Mouse (Mus musculus) heart, adult 2 months (tissue): ENCODE data around the gene Tap2. TPM values are rescaled to one million over a fixed set of nuclear protein-coding genes. Genes with fewer than 3 reads are reported as not detected.

ENCODE experiments used
- DNase-seq, 2 experiments: peaks; one replicate each; pipeline ENCODE4 v3.0.0; 2021
- H3K27ac ChIP-seq: fragments of 200-600 bp; 2 replicates; pipeline ENCODE4 v1.8.1; 2022
- H3K27me3 ChIP-seq: fragments of 200-500 bp; 2 replicates; pipeline ENCODE4 v1.6.1; 2012; ENCODE audit warnings: mild to moderate bottlenecking, low read length, inconsistent platforms, mixed read lengths; ENCODE audit not compliant: control insufficient read depth, insufficient read depth
- H3K36me3 ChIP-seq: fragments of 200-500 bp; 2 replicates; pipeline ENCODE4 v1.6.1; 2012; ENCODE audit warnings: low read length, inconsistent platforms; ENCODE audit not compliant: control insufficient read depth, insufficient read depth
- H3K4me1 ChIP-seq: fragments of 200-500 bp; 2 replicates; pipeline ENCODE4 v1.6.1; 2011; ENCODE audit warnings: low read length; ENCODE audit not compliant: control insufficient read depth, insufficient read depth
- H3K4me3 ChIP-seq: fragments of 200-600 bp; 2 replicates; pipeline ENCODE4 v1.8.1; 2022
- H3K79me2 ChIP-seq: fragments of 200-500 bp; replicated peaks from 2 replicates; pipeline ENCODE4 v1.6.1; 2012; ENCODE audit warnings: mild to moderate bottlenecking, inconsistent platforms, low read length, moderate library complexity, mixed read lengths; ENCODE audit not compliant: control insufficient read depth, insufficient read depth
- H3K9ac ChIP-seq: fragments of 200-500 bp; 2 replicates; pipeline ENCODE4 v1.6.1; 2012; ENCODE audit warnings: low read depth, mild to moderate bottlenecking, control low read depth, inconsistent platforms, low read length, mixed read lengths
- CTCF ChIP-seq: fragments of 200-600 bp; IDR thresholded peaks from 2 replicates; pipeline ENCODE4 v1.8.1; 2022; ENCODE audit warnings: antibody characterized with exemption, mild to moderate bottlenecking, moderate library complexity
- EP300 ChIP-seq: fragments of 200-500 bp; IDR thresholded peaks from 2 replicates; pipeline ENCODE4 v1.6.1; 2011; ENCODE audit warnings: low read depth, low read length, control low read depth; ENCODE audit not compliant: insufficient read depth
- POLR2A ChIP-seq: fragments of 200-500 bp; IDR thresholded peaks from 2 replicates; pipeline ENCODE4 v1.6.1; 2011; ENCODE audit warnings: mild to moderate bottlenecking, low read depth, low read length, control low read depth; ENCODE audit not compliant: insufficient read depth
- WGBS: fragments of 180-500 bp; shearing (Covaris S2); methylation state at CpG from one replicate; pipeline ENCODE4 v1.1.7; 2018; 5-methylcytosine and 5-hydroxymethylcytosine counted together
- intact Hi-C: fragments of 180-260 bp; cut with DNase I; formaldehyde crosslinking; loops from one replicate; pipeline ENCODE4 v1.15.1; 2025
- polyA plus RNA-seq: library from polyadenylated mRNA; depleted of rRNA; stranded (reverse); fragments of >200 nt; gene quantifications from 2 replicates; pipeline ENCODE4 v1.2.3, GENCODE M21; 2012; rRNA removed
- total RNA-seq, 2 experiments: library from RNA; stranded (reverse); gene quantifications; 2 replicates each; pipeline ENCODE4 v1.2.3; 2021

Tap2 gene
- total and polyA plus RNA-seq, 3 experiments: 26.1 to 31.2 (median 26.5) TPM

- 0 out of 2 replicates have a peak, but pooled peaks cover 3% of the 10 kb centered on the region for H3K4me1 ChIP-seq
- 3% methylated on average over 93 of the region's 93 CpGs for WGBS
- intact Hi-C loops: no loop called here
- no peaks in the 10 kb centered on the region for H3K79me2 ChIP-seq
- DNase-seq: peak in 1 of 2 experiments; percentile 40
- no peaks in the 10 kb centered on the region for H3K36me3 ChIP-seq
- H3K9ac ChIP-seq: peak overlapping the region; percentile 56
- H3K27ac ChIP-seq: no peak overlapping the region
- peaks cover 12% of the 10 kb centered on the region for H3K27me3 ChIP-seq
- no peak for TF ChIP-seq POLR2A
- no peak for TF ChIP-seq CTCF
- no peak for TF ChIP-seq EP300
- peak overlapping the region; percentile 48 for H3K4me3 ChIP-seq
These were observed 61.4 kb downstream of the Tap2 start for GRCm38 (mm10) chr17:34264452-34265351.

Other genes starting within 250 kb of the Tap2 start
- 10 to 100 TPM; 38.1 to 39.1 TPM for gene Vps52, start 247.7 kb upstream of the Tap2 start, total RNA-seq
- gene Vps52, start 247.7 kb upstream of the Tap2 start, polyA plus RNA-seq: 47.8 and 56.4 TPM in 2 replicates
- 100 to 1,000 TPM; 364 to 420 TPM for gene Rps18, start 247.5 kb upstream of the Tap2 start, total RNA-seq
- 180 and 194 TPM in 2 replicates for gene Rps18, start 247.5 kb upstream of the Tap2 start, polyA plus RNA-seq
- gene H2-K1, start 203.2 kb upstream of the Tap2 start, total RNA-seq: 100 to 1,000 TPM; 103 to 117 TPM
- gene H2-K1, start 203.2 kb upstream of the Tap2 start, polyA plus RNA-seq: 655 and 1,075 TPM in 2 replicates
- 10 to 100 TPM; 13.0 to 13.1 TPM for gene Ring1, start 178.8 kb upstream of the Tap2 start, total RNA-seq
- gene Ring1, start 178.8 kb upstream of the Tap2 start, polyA plus RNA-seq: 18.6 and 20.8 TPM in 2 replicates
- gene H2-Ke6, start 175.5 kb upstream of the Tap2 start, total RNA-seq: 100 to 1,000 TPM; 112 to 138 TPM
- gene H2-Ke6, start 175.5 kb upstream of the Tap2 start, polyA plus RNA-seq: 87.0 and 91.6 TPM in 2 replicates
- 10 to 100 TPM; 76.0 to 79.8 TPM for gene Slc39a7, start 171.8 kb upstream of the Tap2 start, total RNA-seq
- 64.0 and 72.5 TPM in 2 replicates for gene Slc39a7, start 171.8 kb upstream of the Tap2 start, polyA plus RNA-seq
- 10 to 100 TPM; 39.1 to 42.4 TPM for gene Rxrb, start 171.7 kb upstream of the Tap2 start, total RNA-seq
- gene Rxrb, start 171.7 kb upstream of the Tap2 start, polyA plus RNA-seq: 38.8 and 41.3 TPM in 2 replicates
- 1 to 10 TPM in 1 of 2 experiments, under 1 TPM in 1; 0.89 to 1.8 TPM for gene Col11a2, start 164.1 kb upstream of the Tap2 start, total RNA-seq
- gene Col11a2, start 164.1 kb upstream of the Tap2 start, polyA plus RNA-seq: 0.98 and 1.7 TPM in 2 replicates
- gene H2-Oa, start 111.2 kb upstream of the Tap2 start, total RNA-seq: under 1 TPM; 0.20 to 0.29 TPM
- gene H2-Oa, start 111.2 kb upstream of the Tap2 start, polyA plus RNA-seq: 0.79 and 3.2 TPM in 2 replicates
- 1 to 10 TPM; 4.0 to 7.5 TPM for gene H2-DMa, start 84.0 kb upstream of the Tap2 start, total RNA-seq
- 12.2 and 21.3 TPM in 2 replicates for gene H2-DMa, start 84.0 kb upstream of the Tap2 start, polyA plus RNA-seq
- 10 to 100 TPM; 67.6 to 71.1 TPM for gene Brd2, start 80.9 kb upstream of the Tap2 start, total RNA-seq
- gene Brd2, start 80.9 kb upstream of the Tap2 start, polyA plus RNA-seq: 78.9 and 118 TPM in 2 replicates
- 1 to 10 TPM; 2.1 to 2.3 TPM for gene H2-DMb2, start 60.2 kb upstream of the Tap2 start, total RNA-seq
- gene H2-DMb2, start 60.2 kb upstream of the Tap2 start, polyA plus RNA-seq: 2.3 and 7.6 TPM in 2 replicates
- gene H2-DMb1, start 50.5 kb upstream of the Tap2 start, total RNA-seq: 1 to 10 TPM; 1.6 to 2.2 TPM
- 8.9 and 19.1 TPM in 2 replicates for gene H2-DMb1, start 50.5 kb upstream of the Tap2 start, polyA plus RNA-seq
- 1 to 10 TPM; 3.4 to 7.2 TPM for gene Tap1, start 16.0 kb upstream of the Tap2 start, total RNA-seq
- gene Tap1, start 16.0 kb upstream of the Tap2 start, polyA plus RNA-seq: 10.9 and 11.7 TPM in 2 replicates
- gene Psmb9, start 15.8 kb upstream of the Tap2 start, total RNA-seq: 10 to 100 TPM in 1 of 2 experiments, 1 to 10 TPM in 1; 6.9 to 13.5 TPM
- 16.0 and 20.5 TPM in 2 replicates for gene Psmb9, start 15.8 kb upstream of the Tap2 start, polyA plus RNA-seq
- 10 to 100 TPM; 12.3 to 18.9 TPM for gene Psmb8, start 5.8 kb upstream of the Tap2 start, total RNA-seq
- gene Psmb8, start 5.8 kb upstream of the Tap2 start, polyA plus RNA-seq: 33.5 and 44.2 TPM in 2 replicates
- 1 to 10 TPM in 1 of 2 experiments, under 1 TPM in 1; 0.55 to 1.0 TPM for gene H2-Ob, start 35.4 kb downstream of the Tap2 start, total RNA-seq
- 3.5 and 6.2 TPM in 2 replicates for gene H2-Ob, start 35.4 kb downstream of the Tap2 start, polyA plus RNA-seq
- gene H2-Ab1, start 54.2 kb downstream of the Tap2 start, total RNA-seq: 10 to 100 TPM; 21.1 to 25.7 TPM
- gene H2-Ab1, start 54.2 kb downstream of the Tap2 start, polyA plus RNA-seq: 114 and 190 TPM in 2 replicates
- 10 to 100 TPM; 26.8 to 38.4 TPM for gene H2-Aa, start 84.3 kb downstream of the Tap2 start, total RNA-seq
- 99.0 and 141 TPM in 2 replicates for gene H2-Aa, start 84.3 kb downstream of the Tap2 start, polyA plus RNA-seq
- gene H2-Eb1, start 102.3 kb downstream of the Tap2 start, total RNA-seq: 10 to 100 TPM; 28.9 to 36.5 TPM
- 49.5 and 74.4 TPM in 2 replicates for gene H2-Eb1, start 102.3 kb downstream of the Tap2 start, polyA plus RNA-seq
- not detected for gene H2-Eb2, start 122.1 kb downstream of the Tap2 start, total RNA-seq
- 0.09 and 0.33 TPM in 2 replicates for gene H2-Eb2, start 122.1 kb downstream of the Tap2 start, polyA plus RNA-seq
- gene Btnl2, start 151.3 kb downstream of the Tap2 start, total RNA-seq: under 1 TPM; 0.41 to 0.44 TPM
- gene Btnl2, start 151.3 kb downstream of the Tap2 start, polyA plus RNA-seq: 0.26 and 0.31 TPM in 2 replicates
- not detected for gene Btnl1, start 173.6 kb downstream of the Tap2 start, total RNA-seq
- gene Btnl1, start 173.6 kb downstream of the Tap2 start, polyA plus RNA-seq: not detected in 2 replicates
- gene BC051142, start 195.3 kb downstream of the Tap2 start, total RNA-seq: not detected
- gene BC051142, start 195.3 kb downstream of the Tap2 start, polyA plus RNA-seq: 0.94 and 1.1 TPM in 2 replicates